Mouse (Mus musculus): ENCODE data around the gene Lrfn4. TPM values are rescaled to one million over a fixed set of nuclear protein-coding genes. Genes with fewer than 3 reads are reported as not detected.

Gene Lrfn4
- polyA plus RNA-seq, 1 experiment from 2014 or later: 14.7 TPM

Small RNAs within 50 kb of the gene (microRNA-seq; reads per million reads assigned to microRNA genes)
- gene Mir6986: 1.1 reads per million

Other genes starting within 250 kb of the Lrfn4 start
- gene Kdm2a, start 217.4 kb downstream of the Lrfn4 start, polyA plus RNA-seq (2015; fragmentation: Nextera tagmentation; extraction: Ambion mirVana): 32.7 and 36.3 TPM in 2 replicates
- gene Rhod, start 176.2 kb downstream of the Lrfn4 start, polyA plus RNA-seq (2015; fragmentation: Nextera tagmentation; extraction: Ambion mirVana): 5.7 and 6.7 TPM in 2 replicates
- 5.3 and 5.6 TPM in 2 replicates for gene Syt12, start 138.2 kb downstream of the Lrfn4 start, polyA plus RNA-seq (2015; fragmentation: Nextera tagmentation; extraction: Ambion mirVana)
- gene 2010003K11Rik, start 117.1 kb downstream of the Lrfn4 start, polyA plus RNA-seq (2015; fragmentation: Nextera tagmentation; extraction: Ambion mirVana): not detected in 2 replicates
- gene Pcx, start 105.2 kb downstream of the Lrfn4 start, polyA plus RNA-seq (2015; fragmentation: Nextera tagmentation; extraction: Ambion mirVana): 38.9 and 43.8 TPM in 2 replicates
- 50.6 and 54.2 TPM in 2 replicates for gene Rce1, start 10.0 kb upstream of the Lrfn4 start, polyA plus RNA-seq (2015; fragmentation: Nextera tagmentation; extraction: Ambion mirVana)
- 6.6 and 7.0 TPM in 2 replicates for gene Gm960, start 83.0 kb upstream of the Lrfn4 start, polyA plus RNA-seq (2015; fragmentation: Nextera tagmentation; extraction: Ambion mirVana)
- gene Sptbn2, start 95.5 kb upstream of the Lrfn4 start, polyA plus RNA-seq (2015; fragmentation: Nextera tagmentation; extraction: Ambion mirVana): 29.2 and 33.5 TPM in 2 replicates
- gene Rbm4b, start 140.8 kb upstream of the Lrfn4 start, polyA plus RNA-seq (2015; fragmentation: Nextera tagmentation; extraction: Ambion mirVana): 134 and 139 TPM in 2 replicates
- 72.3 and 87.5 TPM in 2 replicates for gene Rbm4, start 178.2 kb upstream of the Lrfn4 start, polyA plus RNA-seq (2015; fragmentation: Nextera tagmentation; extraction: Ambion mirVana)
- 22.9 and 23.9 TPM in 2 replicates for gene Gm21992, start 195.9 kb upstream of the Lrfn4 start, polyA plus RNA-seq (2015; fragmentation: Nextera tagmentation; extraction: Ambion mirVana)
- 62.4 and 64.8 TPM in 2 replicates for gene Rbm14, start 196.0 kb upstream of the Lrfn4 start, polyA plus RNA-seq (2015; fragmentation: Nextera tagmentation; extraction: Ambion mirVana)
- gene Ccs, start 223.7 kb upstream of the Lrfn4 start, polyA plus RNA-seq (2015; fragmentation: Nextera tagmentation; extraction: Ambion mirVana): 40.8 and 41.4 TPM in 2 replicates
- gene Ccdc87, start 223.7 kb upstream of the Lrfn4 start, polyA plus RNA-seq (2015; fragmentation: Nextera tagmentation; extraction: Ambion mirVana): 0.55 and 0.73 TPM in 2 replicates
- 76.5 and 78.7 TPM in 2 replicates for gene Ctsf, start 239.5 kb upstream of the Lrfn4 start, polyA plus RNA-seq (2015; fragmentation: Nextera tagmentation; extraction: Ambion mirVana)

Measured in hindbrain, embryonic 15.5 days (tissue).